Mouse (Mus musculus) embryo, embryonic 10 days (tissue): ENCODE data around the gene P4hb.
"Not testable (repeated sequence)": the region's sequence is repeated elsewhere in the genome, so short reads cannot be mapped to it uniquely, and the experiment has no call there.

Experiments used
- DNase-seq: peaks from one replicate; pipeline ENCODE4 v3.0.0-alpha.2; 2015; ENCODE audit warnings: low spot score

The P4hb gene

GRCm38 (mm10) chr11:120538955-120539284 is 34.1 kb downstream of the P4hb start:
- no peak for DNase-seq

- DNase-seq, result no peak
These were observed 34.6 kb downstream of the P4hb start for GRCm38 (mm10) chr11:120538485-120538884.

- DNase-seq, result no peak
These were observed 37.2 kb downstream of the P4hb start for GRCm38 (mm10) chr11:120535804-120536203.

GRCm38 (mm10) chr11:120535145-120535544 is 37.9 kb downstream of the P4hb start:
- no peak for DNase-seq

DNA sequence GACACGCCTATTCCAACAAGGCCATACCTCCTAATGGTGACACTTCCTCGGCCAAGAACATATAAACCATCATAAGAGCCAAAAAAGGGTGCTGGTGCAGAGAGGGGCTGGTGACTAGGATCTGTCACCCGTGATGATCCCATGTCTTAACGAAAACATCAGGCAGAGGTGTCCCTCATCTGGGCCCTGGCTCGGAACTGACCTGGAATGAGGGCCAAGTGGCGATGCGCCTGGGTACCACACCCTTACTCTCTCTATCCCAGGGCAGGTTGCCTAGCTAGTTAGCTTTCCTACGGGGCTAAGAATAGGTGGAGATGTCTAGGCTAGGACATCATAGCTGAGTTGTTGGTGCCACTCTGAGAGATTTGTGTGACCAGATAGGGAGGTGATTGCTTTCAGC is 39.0 kb downstream of the P4hb start:
- DNase-seq, result no peak

GRCm38 (mm10) chr11:120531646-120532045 is 41.4 kb downstream of the P4hb start:
- no peak for DNase-seq

DNA sequence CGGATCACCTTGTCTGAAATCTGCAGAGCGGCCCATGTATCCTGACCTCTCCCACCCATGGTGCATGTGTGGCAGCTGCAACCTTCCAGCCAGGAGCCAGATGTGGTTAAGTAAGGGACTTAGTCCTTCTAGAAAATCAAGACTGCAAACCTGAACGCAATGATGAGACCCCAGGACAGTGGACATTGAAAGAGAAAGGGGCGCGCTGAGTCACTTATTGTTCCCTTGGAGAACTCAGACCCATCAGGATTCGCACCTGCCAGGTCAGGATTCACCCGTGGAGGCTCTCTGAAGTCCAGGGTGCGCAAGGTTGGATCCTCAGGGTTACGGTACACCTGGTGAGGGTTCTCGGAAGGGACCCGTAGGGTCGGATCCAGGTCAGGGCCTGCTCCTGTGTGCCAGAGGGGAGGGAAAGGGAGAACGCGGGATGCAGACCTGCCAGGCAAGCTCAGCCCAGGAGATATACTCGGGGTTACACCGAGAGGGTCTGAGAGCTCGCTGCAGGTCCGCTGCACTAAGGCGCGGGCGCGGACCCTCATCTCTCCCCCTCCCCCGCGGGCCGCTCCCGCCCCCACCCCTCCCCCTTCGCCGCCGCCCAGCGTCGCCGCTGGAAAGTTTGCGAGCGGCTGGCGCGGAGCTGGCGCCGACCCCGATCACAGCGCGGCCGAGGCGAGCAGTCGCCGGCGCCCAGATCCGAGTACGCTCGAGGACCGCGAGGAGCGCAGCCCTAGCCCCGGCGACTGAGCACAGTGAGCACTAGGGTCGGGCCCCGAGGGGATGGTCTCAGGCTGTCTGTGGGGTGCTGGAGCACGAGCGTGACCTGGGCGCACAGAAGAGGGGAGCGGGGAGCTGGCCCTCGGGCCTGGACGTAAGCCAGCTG is 42.7 kb downstream of the P4hb start, which contains the start of gene Gcgr:
Gene Gcgr, plus strand, starts transcription at position 615 of the 880 bp plus-strand sequence.
- DNase-seq, result peak; percentile 40

- no peak for DNase-seq
These were observed 44.1 kb downstream of the P4hb start for GRCm38 (mm10) chr11:120528903-120529302.

- DNase-seq, result no peak
These were observed 45.2 kb downstream of the P4hb start for GRCm38 (mm10) chr11:120527690-120528354.

- no peak for DNase-seq
These were observed 47.1 kb downstream of the P4hb start for GRCm38 (mm10) chr11:120525959-120526358.

- DNase-seq, result no peak
These were observed 50.5 kb downstream of the P4hb start for GRCm38 (mm10) chr11:120522581-120522980.

DNA sequence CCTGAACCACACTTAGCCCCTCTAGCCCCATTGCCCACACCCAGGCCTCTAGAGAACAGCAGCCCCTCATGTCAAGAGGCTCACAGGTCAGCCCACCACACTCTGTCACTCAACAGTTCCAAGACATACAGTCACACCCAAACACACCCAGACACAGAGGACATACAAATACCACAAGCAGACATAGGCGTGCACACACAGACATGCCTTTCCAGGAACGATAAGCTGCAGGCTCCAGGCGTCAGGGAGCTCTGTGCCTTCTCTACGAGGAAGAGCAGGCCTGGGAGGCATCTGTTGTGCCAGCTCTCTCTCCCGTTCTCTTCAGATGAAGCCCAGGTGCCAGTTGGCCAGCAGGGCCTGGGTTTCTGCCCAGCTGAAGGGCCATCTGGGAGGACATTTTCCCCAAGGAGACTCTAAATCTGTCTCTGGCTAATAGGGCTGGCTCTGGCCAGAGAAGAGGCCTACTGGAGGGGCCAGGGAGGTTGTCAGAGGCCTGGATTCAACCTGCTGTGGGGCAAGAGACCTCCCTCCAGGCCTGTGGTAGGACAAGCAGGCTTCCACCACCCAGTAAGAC is 52.0 kb downstream of the P4hb start:
- DNase-seq, result no peak

DNA sequence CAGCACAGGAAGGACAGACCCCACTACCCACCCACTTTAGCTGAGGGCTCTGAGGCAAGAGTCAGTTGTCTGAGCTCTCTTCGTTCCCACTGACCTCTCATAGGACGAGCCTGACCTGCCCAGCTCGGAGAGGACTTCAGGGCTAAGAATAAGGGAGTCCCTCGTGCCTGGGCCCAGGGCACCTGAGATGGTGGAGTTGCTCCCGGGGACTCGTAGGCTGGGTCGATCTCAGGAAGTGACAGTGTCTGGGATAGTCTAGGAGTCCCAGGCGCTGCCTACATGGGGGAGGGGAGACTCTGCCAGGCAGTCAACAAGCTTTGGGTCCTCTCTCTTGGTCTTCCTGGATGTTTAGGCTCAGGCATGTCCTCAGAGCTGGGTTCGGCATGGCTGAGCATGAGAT is 52.6 kb downstream of the P4hb start:
- no peak for DNase-seq

DNA sequence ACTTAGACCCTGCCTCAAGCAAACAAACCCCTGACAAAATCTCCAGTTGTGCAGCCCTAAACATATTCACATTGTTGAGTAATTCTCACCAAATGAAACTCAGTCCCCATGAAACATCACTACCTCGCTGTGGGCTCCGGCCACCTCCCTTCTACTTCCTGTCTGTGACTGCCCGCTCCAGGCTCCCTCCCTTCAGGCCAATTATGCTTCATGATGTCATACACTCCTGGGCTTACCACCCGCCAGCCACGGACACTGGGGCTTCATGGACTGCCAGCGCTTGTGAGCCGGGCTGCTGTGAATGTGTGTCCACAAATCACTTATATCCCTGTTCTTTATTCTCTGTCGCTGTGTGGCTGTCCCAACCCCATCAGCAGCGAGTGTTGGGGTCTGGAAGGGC is 53.3 kb downstream of the P4hb start:
- DNase-seq, result no peak

GRCm38 (mm10) chr11:120518558-120518957 is 54.5 kb downstream of the P4hb start:
- no peak for DNase-seq

DNA sequence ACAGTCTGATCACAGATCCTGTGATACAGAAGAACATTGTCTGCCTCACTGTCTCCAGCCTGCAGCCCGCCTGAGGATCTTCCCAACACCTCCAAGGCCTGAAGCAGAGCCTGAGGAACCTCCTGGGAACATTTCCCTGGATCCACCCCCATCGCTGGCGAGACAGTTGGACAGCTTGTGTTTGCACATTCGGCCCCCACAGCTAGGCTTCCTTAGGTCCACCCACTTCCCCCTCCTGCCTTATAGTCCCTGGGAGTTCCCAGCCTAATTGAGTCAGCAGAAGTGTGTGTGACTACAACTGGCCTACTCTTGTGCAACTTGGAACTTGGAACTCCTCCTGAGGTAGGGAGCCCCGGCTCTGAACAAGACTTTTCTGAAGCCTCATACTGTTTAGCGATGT is 55.0 kb downstream of the P4hb start:
- DNase-seq, result no peak

- DNase-seq, result no peak
These were observed 55.9 kb downstream of the P4hb start for GRCm38 (mm10) chr11:120517147-120517546.

- DNase-seq, result peak; percentile 91
These were observed 57.4 kb downstream of the P4hb start for GRCm38 (mm10) chr11:120515611-120516010.

DNA sequence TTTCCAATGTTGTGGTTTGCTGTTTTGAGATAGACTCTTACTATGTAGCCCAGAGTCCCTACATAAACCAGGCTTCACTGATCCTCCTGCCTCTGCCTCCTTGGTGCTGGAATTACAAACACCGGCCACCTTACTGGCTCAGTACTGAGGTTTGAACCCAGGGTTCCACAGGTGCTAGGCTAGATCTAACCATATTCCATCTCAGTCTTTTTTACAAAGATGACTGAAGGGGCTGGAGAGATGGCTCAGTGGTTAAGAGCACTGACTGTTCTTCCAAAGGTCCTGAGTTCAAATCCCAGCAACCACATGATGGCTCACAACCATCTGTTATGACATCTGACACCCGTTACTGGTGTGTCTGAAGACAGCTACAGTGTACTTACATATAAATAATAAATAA is 58.8 kb downstream of the P4hb start:
- DNase-seq, result not testable (repeated sequence)

GRCm38 (mm10) chr11:120512790-120513453 is 60.1 kb downstream of the P4hb start:
- peak; percentile 75 for DNase-seq

- no peak for DNase-seq
These were observed 62.5 kb downstream of the P4hb start for GRCm38 (mm10) chr11:120510375-120511030.
